Mouse (Mus musculus): ENCODE measurements around the gene Glt6d1. TPM values are rescaled to one million over a fixed set of nuclear protein-coding genes. Genes with fewer than 3 reads are reported as not detected.
A peak's percentile ranks its signal among the peaks of the same experiment; 100 is the strongest.

The Glt6d1 gene
- polyA plus RNA-seq, 1 experiment from 2014 or later: not detected

DNA sequence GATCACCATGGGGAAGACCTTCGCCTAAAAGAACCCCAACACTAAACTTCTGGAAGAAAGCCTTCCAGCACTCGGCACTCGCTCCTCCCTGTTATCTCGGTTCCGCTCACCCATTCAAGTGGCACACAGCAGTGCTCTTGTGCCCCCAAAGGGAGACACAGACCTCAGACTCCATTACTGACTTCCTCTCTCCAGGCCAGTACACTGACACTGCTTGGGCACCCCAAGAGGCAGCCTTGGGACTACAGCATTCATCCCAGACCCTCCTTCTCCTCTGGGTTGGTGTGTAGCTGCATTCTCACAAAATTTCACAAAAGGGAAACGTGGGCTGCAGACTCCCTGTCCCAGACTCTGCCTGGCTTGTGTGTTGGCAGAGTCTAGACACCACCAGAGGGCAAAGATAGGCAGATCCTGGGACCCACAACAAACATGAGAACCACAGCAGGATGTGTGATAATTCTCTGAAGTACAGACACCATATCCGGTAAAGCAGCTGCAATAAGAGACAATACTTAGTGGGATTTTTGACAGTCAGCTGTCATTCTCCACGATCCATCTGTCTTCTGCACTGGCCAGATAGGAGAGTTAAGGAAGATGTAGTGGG, 12.8 kb upstream of the Glt6d1 start:
- 79% methylated on average over 8 of the region's 8 CpGs for WGBS

DNA sequence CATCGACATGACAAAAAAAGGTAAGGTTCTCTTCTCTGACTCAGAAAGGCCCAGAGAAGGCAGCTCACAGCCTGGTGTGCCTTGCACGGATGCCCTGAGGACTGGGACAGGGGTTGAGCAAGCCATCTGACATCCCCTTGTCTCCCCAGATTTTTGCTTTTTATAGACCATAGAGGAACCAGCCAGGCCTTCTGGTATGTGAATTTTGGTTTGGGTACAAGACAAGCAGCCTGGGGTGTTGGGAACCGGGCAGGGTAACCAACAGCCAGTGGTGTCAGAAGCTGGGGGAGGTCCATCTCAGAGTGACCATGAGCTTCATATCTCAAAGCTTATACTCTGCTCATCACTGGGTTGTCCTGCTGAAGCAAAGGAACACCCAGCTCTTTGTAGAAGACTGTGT, 9.1 kb upstream of the Glt6d1 start:
- Histone ChIP-seq H3K4me3 (ENCODE audit: low read depth, low read length) (no peak overlapping the region), H3K4me2 (ENCODE audit: low read depth, low read length) (no peak overlapping the region), H3K9ac (ENCODE audit: low read depth, low read length) (no peak overlapping the region), H3K36me3 (ENCODE audit: control insufficient read depth, insufficient read depth, low read length) (no peaks in the 10 kb centered on the region), H3K27ac (replicated peaks; ENCODE audit: low read depth, low read length) (no peak overlapping the region), H3K4me1 (ENCODE audit: control insufficient read depth, insufficient read depth, low read length) (no peaks in the 10 kb centered on the region), H3K27me3 (replicated peaks; ENCODE audit: control insufficient read depth, insufficient read depth, low read length) (no peaks in the 10 kb centered on the region), H3K9me3 (ENCODE audit: control insufficient read depth, low read length) (no peaks in the 10 kb centered on the region)
- ATAC-seq (ENCODE audit: low read depth) (no peak), DNase-seq (ENCODE audit: low spot score) (no peak)
- WGBS: 79% methylated on average over 3 of the region's 3 CpGs

More for the DNA sequence above, 12.8 kb upstream of the Glt6d1 start:
- ATAC-seq (ENCODE audit: low read depth): no peak
- Histone ChIP-seq H3K27me3 (replicated peaks; ENCODE audit: control insufficient read depth, insufficient read depth, low read length) (no peaks in the 10 kb centered on the region), H3K4me3 (ENCODE audit: low read depth, low read length) (no peak overlapping the region), H3K27ac (replicated peaks; ENCODE audit: low read depth, low read length) (no peak overlapping the region), H3K36me3 (ENCODE audit: control insufficient read depth, insufficient read depth, low read length) (no peaks in the 10 kb centered on the region), H3K9me3 (ENCODE audit: control insufficient read depth, low read length) (no peaks in the 10 kb centered on the region), H3K9ac (ENCODE audit: low read depth, low read length) (no peak overlapping the region), H3K4me1 (ENCODE audit: control insufficient read depth, insufficient read depth, low read length) (no peaks in the 10 kb centered on the region), H3K4me2 (ENCODE audit: low read depth, low read length) (no peak overlapping the region)
- DNase-seq (ENCODE audit: low spot score): no peak

DNA sequence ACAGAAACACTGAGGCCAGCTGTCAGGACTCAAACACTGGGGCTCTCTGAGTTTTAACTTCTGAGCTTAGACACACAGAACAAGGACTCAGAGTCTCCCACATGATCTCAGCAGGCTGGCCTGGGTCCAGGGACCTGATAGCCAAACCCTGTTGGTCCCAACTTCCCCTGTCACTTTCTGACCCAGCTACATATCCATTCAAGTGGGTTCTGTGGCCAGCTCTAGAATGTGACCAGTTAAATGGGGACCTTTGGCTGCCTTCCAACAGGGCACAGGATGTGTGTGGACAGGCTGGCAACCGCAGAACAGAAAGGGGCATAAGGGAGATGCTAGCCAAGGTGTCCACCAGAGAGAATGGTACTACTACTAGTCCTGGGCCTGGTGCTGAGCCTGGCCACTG, 7.2 kb upstream of the Glt6d1 start, which contains the start of gene Lcn9:
Gene Lcn9, plus strand, starts transcription at position 348 of the 400 bp plus-strand sequence.
- ATAC-seq (ENCODE audit: low read depth): no peak
- H3K4me3 ChIP-seq (ENCODE audit: low read depth, low read length): no peak within 1 kb of the TSS
- DNase-seq (ENCODE audit: low spot score): no peak
- no peaks in the 10 kb centered on the region for H3K36me3 ChIP-seq (ENCODE audit: control insufficient read depth, insufficient read depth, low read length)
- WGBS: 81% methylated on average over 1 of the region's 1 CpGs
- no peaks in the 10 kb centered on the region for H3K27me3 ChIP-seq (replicated peaks; ENCODE audit: control insufficient read depth, insufficient read depth, low read length)
- no peak within 1 kb of the TSS for H3K9ac ChIP-seq (ENCODE audit: low read depth, low read length)
- H3K4me2 ChIP-seq (ENCODE audit: low read depth, low read length): no peak within 1 kb of the TSS
- H3K27ac ChIP-seq (replicated peaks; ENCODE audit: low read depth, low read length): no peak within 1 kb of the TSS
- no peaks in the 10 kb centered on the region for H3K4me1 ChIP-seq (ENCODE audit: control insufficient read depth, insufficient read depth, low read length)
- H3K9me3 ChIP-seq (ENCODE audit: control insufficient read depth, low read length): no peaks in the 10 kb centered on the region

DNA sequence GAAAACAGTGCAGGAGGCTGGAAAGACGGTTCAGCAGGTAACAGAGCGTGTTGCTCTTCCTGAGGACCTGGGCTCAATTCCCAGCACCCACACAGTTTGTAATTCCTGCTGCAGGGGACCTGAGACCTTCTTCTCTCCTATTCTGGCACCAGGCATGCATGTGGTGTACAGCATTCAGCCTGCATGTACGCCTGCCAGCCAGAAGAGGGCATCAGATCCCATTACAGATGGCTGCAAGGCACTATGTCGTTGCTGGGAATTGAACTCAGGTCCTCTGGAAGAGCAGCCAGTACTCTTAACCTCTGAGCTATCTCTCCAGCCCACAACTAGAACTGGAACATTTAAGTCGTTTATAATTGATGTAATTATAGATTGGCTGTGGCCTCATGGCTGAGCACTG, 2.3 kb downstream of the Glt6d1 start:
- WGBS: 75% methylated on average over 5 of the region's 5 CpGs
- Histone ChIP-seq H3K9ac (ENCODE audit: low read depth, low read length) (no peak overlapping the region), H3K36me3 (ENCODE audit: control insufficient read depth, insufficient read depth, low read length) (no peaks in the 10 kb centered on the region), H3K4me2 (ENCODE audit: low read depth, low read length) (no peak overlapping the region), H3K9me3 (ENCODE audit: control insufficient read depth, low read length) (no peaks in the 10 kb centered on the region), H3K27me3 (replicated peaks; ENCODE audit: control insufficient read depth, insufficient read depth, low read length) (no peaks in the 10 kb centered on the region), H3K4me1 (ENCODE audit: control insufficient read depth, insufficient read depth, low read length) (no peaks in the 10 kb centered on the region), H3K27ac (replicated peaks; ENCODE audit: low read depth, low read length) (no peak overlapping the region), H3K4me3 (ENCODE audit: low read depth, low read length) (no peak overlapping the region)
- DNase-seq (ENCODE audit: low spot score) (no peak), ATAC-seq (ENCODE audit: low read depth) (no peak)

DNA sequence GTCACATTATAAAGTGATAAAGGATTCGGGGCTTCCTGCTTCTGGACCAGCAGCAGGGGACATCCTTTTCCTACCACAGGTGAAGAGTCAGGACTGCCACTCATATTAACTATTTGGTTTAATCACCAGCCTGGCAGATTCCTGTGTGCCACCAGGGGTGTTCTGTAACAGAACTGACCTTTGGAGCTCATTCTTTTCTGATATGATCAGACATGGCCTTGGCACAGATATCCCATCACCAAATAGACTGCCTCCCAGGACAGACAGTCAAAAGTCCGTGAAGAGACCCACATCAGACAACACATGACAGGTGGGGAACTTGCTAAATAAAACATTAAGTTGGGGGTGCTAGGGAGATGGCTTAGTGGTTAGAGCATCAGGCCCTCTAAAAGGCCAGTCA, 3.9 kb downstream of the Glt6d1 start:
- Histone ChIP-seq H3K4me1 (ENCODE audit: control insufficient read depth, insufficient read depth, low read length) (no peaks in the 10 kb centered on the region), H3K27me3 (replicated peaks; ENCODE audit: control insufficient read depth, insufficient read depth, low read length) (no peaks in the 10 kb centered on the region), H3K9me3 (ENCODE audit: control insufficient read depth, low read length) (no peaks in the 10 kb centered on the region), H3K9ac (ENCODE audit: low read depth, low read length) (no peak overlapping the region), H3K27ac (replicated peaks; ENCODE audit: low read depth, low read length) (no peak overlapping the region), H3K4me3 (ENCODE audit: low read depth, low read length) (no peak overlapping the region), H3K4me2 (ENCODE audit: low read depth, low read length) (no peak overlapping the region), H3K36me3 (ENCODE audit: control insufficient read depth, insufficient read depth, low read length) (no peaks in the 10 kb centered on the region)
- DNase-seq (ENCODE audit: low spot score): no peak
- 67% methylated on average over 2 of the region's 2 CpGs for WGBS
- no peak for ATAC-seq (ENCODE audit: low read depth)

DNA sequence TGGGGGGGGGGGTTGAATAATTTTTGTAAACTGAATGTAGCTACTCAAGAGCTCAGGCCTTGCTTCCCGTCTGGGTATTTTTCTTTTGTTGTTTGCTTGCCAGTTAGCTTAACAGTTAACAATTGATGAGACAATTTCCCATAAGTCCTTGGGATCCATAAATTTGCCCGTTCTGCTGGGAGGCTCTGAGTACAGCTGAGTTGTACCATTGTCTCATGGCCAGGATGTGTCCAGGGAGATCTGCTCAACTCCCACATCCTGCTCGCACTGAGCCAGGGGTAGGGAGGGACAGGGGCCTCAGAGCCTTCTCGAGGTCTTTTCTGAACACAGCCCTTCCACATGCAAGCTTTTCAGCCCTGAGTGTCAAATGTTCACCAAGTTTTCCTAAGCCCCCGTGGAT, 17.6 kb downstream of the Glt6d1 start:
- 46% methylated on average over 5 of the region's 5 CpGs for WGBS
- Histone ChIP-seq H3K9me3 (ENCODE audit: control insufficient read depth, low read length) (no peaks in the 10 kb centered on the region), H3K4me2 (ENCODE audit: low read depth, low read length) (no peak overlapping the region), H3K9ac (ENCODE audit: low read depth, low read length) (no peak overlapping the region), H3K36me3 (ENCODE audit: control insufficient read depth, insufficient read depth, low read length) (no peaks in the 10 kb centered on the region), H3K27ac (replicated peaks; ENCODE audit: low read depth, low read length) (no peak overlapping the region), H3K4me3 (ENCODE audit: low read depth, low read length) (no peak overlapping the region), H3K27me3 (replicated peaks; ENCODE audit: control insufficient read depth, insufficient read depth, low read length) (no peaks in the 10 kb centered on the region), H3K4me1 (ENCODE audit: control insufficient read depth, insufficient read depth, low read length) (no peaks in the 10 kb centered on the region)
- DNase-seq (ENCODE audit: low spot score) (no peak), ATAC-seq (ENCODE audit: low read depth) (no peak)

DNA sequence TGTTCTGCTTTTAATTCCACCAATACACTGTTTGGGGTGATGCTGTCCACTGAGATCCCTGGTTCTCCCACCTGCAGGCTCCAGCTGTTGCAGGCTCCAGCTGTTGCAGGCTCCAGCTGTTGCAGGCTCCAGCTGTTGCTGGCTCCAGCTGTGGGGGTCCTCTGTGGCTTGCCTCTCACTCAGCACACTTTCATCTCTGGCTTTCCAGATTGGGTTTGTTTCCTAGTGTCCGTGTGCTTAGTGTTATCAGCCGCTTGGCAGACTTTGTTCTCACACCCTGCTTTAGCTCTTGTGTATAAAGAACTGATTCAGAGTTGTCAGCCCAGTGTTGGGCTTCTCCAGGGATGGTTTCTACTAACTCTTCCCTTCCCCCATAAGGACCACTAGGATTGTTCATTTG, 18.0 kb downstream of the Glt6d1 start:
- H3K9ac ChIP-seq (ENCODE audit: low read depth, low read length): no peak overlapping the region
- H3K4me1 ChIP-seq (ENCODE audit: control insufficient read depth, insufficient read depth, low read length): no peaks in the 10 kb centered on the region
- H3K9me3 ChIP-seq (ENCODE audit: control insufficient read depth, low read length): no peaks in the 10 kb centered on the region
- H3K4me2 ChIP-seq (ENCODE audit: low read depth, low read length): no peak overlapping the region
- H3K27ac ChIP-seq (replicated peaks; ENCODE audit: low read depth, low read length): no peak overlapping the region
- no peaks in the 10 kb centered on the region for H3K27me3 ChIP-seq (replicated peaks; ENCODE audit: control insufficient read depth, insufficient read depth, low read length)
- DNase-seq (ENCODE audit: low spot score) (no peak), ATAC-seq (ENCODE audit: low read depth) (no peak)
- whole genome bisulfite sequencing: 49% methylated on average over 2 of the region's 2 CpGs
- no peak overlapping the region for H3K4me3 ChIP-seq (ENCODE audit: low read depth, low read length)
- H3K36me3 ChIP-seq (ENCODE audit: control insufficient read depth, insufficient read depth, low read length): no peaks in the 10 kb centered on the region

DNA sequence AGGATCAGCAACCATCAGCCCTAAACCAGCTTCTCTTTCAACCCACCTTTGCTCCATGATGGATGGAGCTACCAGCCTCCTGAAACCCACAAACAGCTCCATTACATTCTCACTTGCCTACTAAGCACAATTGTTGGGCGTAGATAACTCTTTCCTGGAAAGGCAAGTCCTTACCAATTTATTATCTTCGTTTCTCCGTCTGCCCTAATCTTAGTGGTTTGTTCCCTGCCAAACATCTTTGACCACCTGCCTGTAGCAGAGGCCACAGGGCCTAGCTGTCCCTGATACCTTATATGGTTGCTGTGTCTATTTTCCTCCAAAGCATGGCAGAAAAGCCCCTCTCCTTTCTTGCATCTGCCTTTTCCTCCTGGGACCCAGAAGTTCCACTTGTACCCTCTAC, 26.6 kb downstream of the Glt6d1 start:
- Histone ChIP-seq H3K9me3 (ENCODE audit: control insufficient read depth, low read length) (no peaks in the 10 kb centered on the region), H3K4me2 (ENCODE audit: low read depth, low read length) (no peak overlapping the region), H3K4me3 (ENCODE audit: low read depth, low read length) (no peak overlapping the region), H3K27ac (replicated peaks; ENCODE audit: low read depth, low read length) (no peak overlapping the region), H3K9ac (ENCODE audit: low read depth, low read length) (no peak overlapping the region), H3K27me3 (replicated peaks; ENCODE audit: control insufficient read depth, insufficient read depth, low read length) (no peaks in the 10 kb centered on the region), H3K36me3 (ENCODE audit: control insufficient read depth, insufficient read depth, low read length) (no peaks in the 10 kb centered on the region), H3K4me1 (ENCODE audit: control insufficient read depth, insufficient read depth, low read length) (no peaks in the 10 kb centered on the region)
- WGBS: 84% methylated on average over 3 of the region's 3 CpGs
- no peak for DNase-seq (ENCODE audit: low spot score)
- ATAC-seq (ENCODE audit: low read depth): no peak

DNA sequence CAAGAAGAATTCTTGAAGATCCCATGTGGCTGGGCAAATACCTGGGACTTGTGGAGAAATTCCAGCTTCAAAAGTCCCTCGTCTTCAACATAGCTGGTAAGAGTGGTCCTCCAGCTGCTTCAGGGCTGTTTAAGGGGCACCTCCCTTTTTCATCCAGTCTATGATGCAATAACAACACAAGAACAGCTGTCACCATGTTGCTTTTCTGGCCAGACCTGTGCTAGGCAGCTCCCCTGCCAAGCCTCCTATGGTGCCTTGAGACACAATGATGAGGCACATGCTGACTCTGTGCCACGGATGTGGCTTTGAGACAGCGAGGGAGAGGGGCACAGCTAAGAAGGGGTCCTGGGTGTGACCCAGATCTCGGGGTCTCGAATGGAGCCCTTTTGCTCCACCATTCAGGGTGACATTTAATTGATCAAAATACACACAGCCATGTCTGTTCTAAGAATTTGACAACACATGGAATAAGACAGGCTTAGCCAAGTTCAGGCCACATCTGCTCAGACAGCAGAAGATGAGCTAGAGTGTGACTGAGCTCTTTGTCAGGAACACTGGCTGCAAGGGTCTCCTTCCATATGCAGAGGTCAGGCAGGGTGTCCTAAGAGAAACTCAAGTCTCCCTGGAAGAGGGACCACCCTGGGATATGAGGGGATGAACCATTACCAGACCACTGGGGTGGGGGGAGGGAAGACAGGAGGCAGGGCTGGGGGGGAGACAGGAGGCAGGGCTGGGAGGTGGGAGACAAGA, 29.9 kb downstream of the Glt6d1 start:
- DNase-seq (ENCODE audit: low spot score) (peak; percentile 6), ATAC-seq (ENCODE audit: low read depth) (no peak)
- 56% methylated on average over 5 of the region's 5 CpGs for WGBS

More for the DNA sequence above, 29.9 kb downstream of the Glt6d1 start:
- no peak overlapping the region for H3K4me2 ChIP-seq (ENCODE audit: low read depth, low read length)
- H3K4me3 ChIP-seq (ENCODE audit: low read depth, low read length): no peak overlapping the region
- H3K27me3 ChIP-seq (replicated peaks; ENCODE audit: control insufficient read depth, insufficient read depth, low read length): no peaks in the 10 kb centered on the region
- no peaks in the 10 kb centered on the region for H3K4me1 ChIP-seq (ENCODE audit: control insufficient read depth, insufficient read depth, low read length)
- H3K27ac ChIP-seq (replicated peaks; ENCODE audit: low read depth, low read length): no peak overlapping the region
- no peaks in the 10 kb centered on the region for H3K9me3 ChIP-seq (ENCODE audit: control insufficient read depth, low read length)
- H3K9ac ChIP-seq (ENCODE audit: low read depth, low read length): no peak overlapping the region
- H3K36me3 ChIP-seq (ENCODE audit: control insufficient read depth, insufficient read depth, low read length): no peaks in the 10 kb centered on the region
